Mouse (Mus musculus) CH12.LX (cell line): ENCODE measurements around the gene Ano10.

Source experiments
- CTCF ChIP-seq, 2 experiments: IDR thresholded peaks in 1 of 2; conservative IDR thresholded peaks in 1 of 2; 2 replicates each; pipeline ENCODE4 v1.5.1; 2011 to 2012; ENCODE audit warnings: low read depth in 2 of 2, low read length in 2 of 2, improper control_type of control experiment in 1 of 2, inconsistent platforms in 1 of 2, mild to moderate bottlenecking in 1 of 2, moderate library complexity in 1 of 2
- HCFC1 ChIP-seq: IDR thresholded peaks from 2 replicates; pipeline ENCODE4 v1.6.1; 2012; ENCODE audit warnings: low read depth, mild to moderate bottlenecking, inconsistent platforms, low read length, improper control_type of control experiment
- MAFK ChIP-seq: IDR thresholded peaks from 2 replicates; pipeline ENCODE4 v1.6.1; 2011; ENCODE audit warnings: low read length, improper control_type of control experiment; ENCODE audit not compliant: insufficient replicate concordance
- POLR2A ChIP-seq: IDR thresholded peaks from 2 replicates; pipeline ENCODE4 v1.6.1; 2011; ENCODE audit warnings: low read depth, mild to moderate bottlenecking, improper control_type of control experiment, low read length

- no peak for TF ChIP-seq POLR2A
- TF ChIP-seq HCFC1, result no peak
- TF ChIP-seq CTCF (conservative IDR thresholded peaks at IDR 0.05 in 1 of 2, IDR thresholded peaks at IDR 0.05 in 1 of 2; ENCODE audit: low read depth in 2 of 2, low read length in 2 of 2), result no peak
- no peak for TF ChIP-seq MAFK
Observed at GRCm38 (mm10) chr9:122288416-122288815, 5.8 kb downstream of the Ano10 start.
